Mouse (Mus musculus) stomach, adult 2 months (tissue): ENCODE results near the gene Zfp92. TPM values are rescaled to one million over a fixed set of nuclear protein-coding genes. Genes with fewer than 3 reads are reported as not detected.

ENCODE experiments used
- polyA plus RNA-seq: library from polyadenylated mRNA; depleted of rRNA; stranded (reverse); fragments of >200 nt; gene quantifications from 2 replicates; pipeline ENCODE4 v1.2.3, GENCODE M21; 2012; rRNA removed

Zfp92 gene
- polyA plus RNA-seq = 0.03 TPM in 1 of 2 replicates, not detected in the other

DNA sequence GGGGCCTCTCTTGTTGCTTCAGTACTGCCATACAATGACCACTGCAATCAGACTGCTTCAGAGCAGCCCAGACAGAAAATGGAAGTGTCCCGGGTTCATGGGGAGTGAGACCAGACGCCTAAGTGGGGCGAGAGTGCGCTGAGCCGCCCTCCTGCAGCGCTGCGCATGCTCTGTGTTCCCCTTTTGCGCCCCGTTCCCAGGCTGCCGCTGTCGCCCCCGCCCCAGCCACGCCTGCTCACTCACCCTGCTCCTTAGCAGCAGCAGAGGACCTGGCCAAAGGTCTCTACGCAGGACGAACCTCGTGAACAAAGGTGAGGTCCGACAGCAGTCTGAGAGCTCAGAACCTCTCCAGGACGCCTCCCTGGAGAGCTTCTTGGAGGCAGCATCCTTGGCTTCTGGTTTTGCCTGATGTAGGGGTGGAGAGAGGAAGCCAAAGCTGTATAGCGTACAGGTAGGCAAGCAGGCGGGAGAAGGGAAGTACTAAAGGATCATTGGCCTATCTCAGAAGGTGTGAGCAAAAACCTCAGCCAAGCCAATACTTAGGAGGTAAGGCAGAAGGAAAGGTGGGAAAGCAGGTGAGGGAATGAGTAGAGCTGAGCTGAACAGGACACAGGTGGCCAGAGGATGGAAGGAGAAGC lies at the start of gene Zfp92:
TSS of gene Zfp92 (plus strand) at position 217 of the 638 bp plus-strand sequence.

DNA sequence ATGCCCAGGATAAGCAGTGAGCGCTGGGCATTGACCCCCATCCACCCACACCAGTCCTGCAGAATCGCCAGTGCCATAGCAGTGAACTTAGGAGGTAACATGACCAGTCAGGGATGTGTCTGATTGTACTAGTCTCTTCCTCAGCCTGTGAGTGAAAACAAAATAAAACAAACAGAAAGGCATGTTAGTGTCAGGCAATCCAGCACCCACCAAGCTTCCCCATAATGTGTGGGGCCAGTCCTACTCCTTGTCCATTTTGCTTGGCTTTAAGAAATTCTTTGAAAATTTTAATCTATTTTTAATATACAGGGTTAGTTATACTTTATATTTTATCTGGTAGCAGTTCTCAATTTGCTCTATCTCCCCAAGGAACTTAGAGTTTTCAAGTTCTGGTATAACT lies 12.3 kb upstream of the Zfp92 start, which contains the start of gene Gm18336:
TSS of gene Gm18336 (minus strand) at position 101 of the 400 bp plus-strand sequence.

DNA sequence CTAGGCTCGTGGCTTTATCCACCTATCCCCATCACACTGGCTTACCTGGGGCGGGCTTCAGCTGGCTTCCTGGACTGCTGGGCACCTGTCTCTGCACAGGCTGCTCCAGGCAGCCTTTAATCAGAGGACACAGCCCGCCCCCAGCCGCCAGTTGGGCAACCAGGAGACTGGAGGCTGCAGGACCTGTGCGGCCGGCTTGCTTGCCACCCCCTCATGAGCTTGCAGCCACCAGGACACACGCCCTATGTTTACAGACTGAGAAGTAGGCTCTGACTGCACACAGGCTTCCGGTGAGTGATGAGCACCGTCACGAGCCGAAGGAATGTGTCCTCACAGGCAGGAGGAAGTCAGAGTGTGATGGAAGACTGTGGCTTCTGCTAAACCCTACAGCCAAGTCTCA lies 24.4 kb downstream of the Zfp92 start, which contains the start of gene Trex2:
TSS of gene Trex2 (minus strand) at position 93 of the 400 bp plus-strand sequence.

DNA sequence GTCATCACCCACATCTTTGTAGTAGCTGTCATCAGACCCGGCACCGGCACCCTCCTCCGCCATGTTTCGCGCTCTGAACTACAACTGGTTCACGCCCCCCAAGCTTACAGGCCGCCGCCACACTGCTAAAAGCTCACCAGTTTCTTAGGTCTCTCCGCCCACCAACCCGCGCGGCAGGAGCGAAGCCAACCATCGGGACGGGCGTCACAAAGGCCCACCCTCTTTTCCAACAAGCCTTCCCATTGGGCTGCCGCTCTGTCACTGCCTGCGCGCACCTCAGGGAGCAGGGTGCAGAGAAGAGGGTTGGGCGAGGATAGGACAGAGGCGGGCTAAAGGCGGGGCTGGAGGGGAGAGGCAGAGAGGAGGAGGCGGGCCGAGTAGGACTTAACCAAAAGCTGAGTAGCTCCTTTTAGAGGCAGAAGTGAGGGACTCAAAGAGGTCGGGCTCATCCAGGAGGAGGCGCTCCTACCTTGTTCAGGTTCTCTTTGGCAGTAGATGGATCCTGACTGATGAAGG lies 48.0 kb downstream of the Zfp92 start, which contains the start of gene Haus7:
TSS of gene Haus7 (minus strand) at position 168 of the 516 bp plus-strand sequence.

Other genes with a start within 250 kb of the Zfp92 start
- gene Spin2d, start 234.1 kb upstream of the Zfp92 start, polyA plus RNA-seq = not detected in 2 replicates
- gene Xlr3b, start 218.9 kb upstream of the Zfp92 start, polyA plus RNA-seq = 0.06 TPM in 1 of 2 replicates, not detected in the other
- not detected in 2 replicates for gene Xlr4b, start 196.8 kb upstream of the Zfp92 start, polyA plus RNA-seq
- 20.4 and 37.1 TPM in 2 replicates for gene F8a, start 182.8 kb upstream of the Zfp92 start, polyA plus RNA-seq
- not detected in 2 replicates for gene Xlr4c, start 168.0 kb upstream of the Zfp92 start, polyA plus RNA-seq
- not detected in 2 replicates for gene Xlr3c, start 145.7 kb upstream of the Zfp92 start, polyA plus RNA-seq
- not detected in 2 replicates for gene Xlr5a, start 118.1 kb upstream of the Zfp92 start, polyA plus RNA-seq
- not detected in 2 replicates for gene Xlr5c, start 118.1 kb upstream of the Zfp92 start, polyA plus RNA-seq
- not detected in 2 replicates for gene Gm45015, start 74.3 kb upstream of the Zfp92 start, polyA plus RNA-seq
- gene Zfp275, start 68.5 kb upstream of the Zfp92 start, polyA plus RNA-seq = 2.1 and 2.9 TPM in 2 replicates
- not detected in 2 replicates for gene Gm18336, start 12.4 kb upstream of the Zfp92 start, polyA plus RNA-seq
- 97.8 and 195 TPM in 2 replicates for gene Trex2, start 24.2 kb downstream of the Zfp92 start, polyA plus RNA-seq
- 6.3 and 7.0 TPM in 2 replicates for gene Haus7, start 47.9 kb downstream of the Zfp92 start, polyA plus RNA-seq
- 139 and 158 TPM in 2 replicates for gene Bgn, start 72.5 kb downstream of the Zfp92 start, polyA plus RNA-seq
- 0.06 and 0.10 TPM in 2 replicates for gene Atp2b3, start 92.0 kb downstream of the Zfp92 start, polyA plus RNA-seq
- gene Dusp9, start 228.3 kb downstream of the Zfp92 start, polyA plus RNA-seq = 0.37 and 0.69 TPM in 2 replicates
- gene Pnck, start 249.0 kb downstream of the Zfp92 start, polyA plus RNA-seq = 11.4 and 14.7 TPM in 2 replicates